Mouse (Mus musculus) intestine, postnatal 0 days (tissue): ENCODE data around the gene Snrk. TPM values are rescaled to one million over a fixed set of nuclear protein-coding genes. Genes with fewer than 3 reads are reported as not detected.

ENCODE experiments used
- ATAC-seq: fragments of 200-750 bp; cut with Nextera tagmentation; 2 replicates; pipeline ENCODE4 v1.8.0; 2017; ENCODE audit warnings: mild to moderate bottlenecking, moderate TSS enrichment, moderate library complexity
- H3K27ac ChIP-seq: fragments of 300-500 bp; sonication (generic); 2 replicates; pipeline ENCODE4 v1.5.1; 2014; ENCODE audit warnings: mild to moderate bottlenecking, low read depth, low read length, moderate library complexity
- H3K27me3 ChIP-seq: fragments of 300-500 bp; sonication (generic); replicated peaks from 2 replicates; pipeline ENCODE4 v1.6.1; 2014; ENCODE audit warnings: low read length, mixed read lengths; ENCODE audit not compliant: control insufficient read depth, insufficient read depth
- H3K36me3 ChIP-seq: fragments of 300-500 bp; sonication (generic); 2 replicates; pipeline ENCODE4 v1.6.1; 2014; ENCODE audit warnings: mild to moderate bottlenecking, moderate library complexity; ENCODE audit not compliant: control insufficient read depth, insufficient read depth
- H3K4me1 ChIP-seq: fragments of 300-500 bp; sonication (generic); replicated peaks from 2 replicates; pipeline ENCODE4 v1.6.1; 2014; ENCODE audit warnings: antibody characterized with exemption, low read length, mixed read lengths; ENCODE audit not compliant: control insufficient read depth, insufficient read depth
- H3K4me2 ChIP-seq: fragments of 300-500 bp; sonication (generic); replicated peaks from 2 replicates; pipeline ENCODE4 v1.6.1; 2014; ENCODE audit warnings: low read depth, mild to moderate bottlenecking, moderate library complexity
- H3K4me3 ChIP-seq: fragments of 300-500 bp; sonication (generic); 2 replicates; pipeline ENCODE4 v1.5.1; 2014; ENCODE audit warnings: low read depth, low read length
- H3K9ac ChIP-seq: fragments of 300-500 bp; sonication (generic); 2 replicates; pipeline ENCODE4 v1.6.1; 2014; ENCODE audit warnings: mild to moderate bottlenecking, low read depth, low read length
- H3K9me3 ChIP-seq: fragments of 300-500 bp; sonication (generic); 2 replicates; pipeline ENCODE4 v1.6.1; 2016; ENCODE audit warnings: mixed run types; ENCODE audit not compliant: control insufficient read depth
- CTCF ChIP-seq: sonication (generic); IDR thresholded peaks from 2 replicates; pipeline ENCODE4 v1.5.1; 2016; ENCODE audit warnings: low read depth, mild to moderate bottlenecking, control low read depth, antibody characterized with exemption, moderate library complexity
- WGBS: fragments of 180-500 bp; shearing (Covaris S2); extraction: QIAGEN DNeasy Blood & Tissue Kit; methylation state at CpG from one replicate; pipeline ENCODE4 v1.1.7; 2014; 5-methylcytosine and 5-hydroxymethylcytosine counted together
- polyA plus RNA-seq: library from polyadenylated mRNA; unstranded; fragments of >200 nt; fragmentation: Nextera tagmentation; extraction: Ambion mirVana; gene quantifications from 2 replicates; pipeline ENCODE4 v1.2.1, GENCODE M21; 2015

Snrk gene
- polyA plus RNA-seq, 1 experiment from 2014 or later: 35.4 TPM

GRCm38 (mm10) chr9:122178427-122178826 is 61.4 kb downstream of the Snrk start:
- 0 out of 2 replicates have a peak, but pooled peaks cover 5% of the 10 kb centered on the region for H3K4me1 ChIP-seq
- TF ChIP-seq CTCF: no peak
- H3K9ac ChIP-seq: no peak overlapping the region
- peaks cover 11% of the 10 kb centered on the region; the same call in 1 of the 2 replicates for H3K36me3 ChIP-seq
- 52% methylated on average over 4 of the region's 4 CpGs for WGBS
- no peak for ATAC-seq
- no peak overlapping the region for H3K4me2 ChIP-seq
- H3K9me3 ChIP-seq: no peaks in the 10 kb centered on the region
- H3K27ac ChIP-seq: peak overlapping the region; percentile 15; the same call in 1 of the 2 replicates
- H3K4me3 ChIP-seq: no peak overlapping the region
- H3K27me3 ChIP-seq: no peaks in the 10 kb centered on the region

DNA sequence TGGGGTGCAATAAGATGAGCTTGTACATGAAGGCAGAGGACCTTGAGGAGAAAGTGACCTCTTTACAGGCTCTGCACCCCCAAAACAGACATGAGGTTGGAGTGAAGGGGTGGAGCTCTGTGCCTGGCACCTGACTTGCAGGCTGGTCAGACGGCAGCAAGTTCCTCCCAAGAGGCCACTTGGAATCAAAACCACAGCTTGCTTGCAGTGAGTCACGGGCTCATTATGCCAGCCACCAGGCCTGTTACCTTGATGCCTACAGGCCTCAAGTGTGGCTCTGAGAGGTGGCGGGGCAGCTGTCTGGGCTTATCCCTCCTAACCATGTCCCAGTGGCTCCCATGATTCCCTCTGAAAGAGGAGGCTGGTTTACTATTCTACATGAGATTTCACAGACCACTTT is 63.0 kb downstream of the Snrk start:
- H3K4me1 ChIP-seq: 0 out of 2 replicates have a peak, but pooled peaks cover 5% of the 10 kb centered on the region
- H3K4me3 ChIP-seq: no peak overlapping the region
- ATAC-seq: no peak
- TF ChIP-seq CTCF: no peak
- H3K4me2 ChIP-seq: no peak overlapping the region
- H3K27me3 ChIP-seq: no peaks in the 10 kb centered on the region
- no peak overlapping the region for H3K27ac ChIP-seq
- no peaks in the 10 kb centered on the region for H3K9me3 ChIP-seq
- H3K36me3 ChIP-seq: peaks cover 11% of the 10 kb centered on the region; the same call in 1 of the 2 replicates
- 76% methylated on average over 3 of the region's 3 CpGs for WGBS
- no peak overlapping the region for H3K9ac ChIP-seq

GRCm38 (mm10) chr9:122183074-122183473 is 66.0 kb downstream of the Snrk start:
- Histone ChIP-seq H3K4me2 (no peak overlapping the region), H3K27ac (no peak overlapping the region), H3K4me1 (no peaks in the 10 kb centered on the region), H3K9ac (no peak overlapping the region), H3K9me3 (no peaks in the 10 kb centered on the region), H3K36me3 (no peaks in the 10 kb centered on the region), H3K27me3 (no peaks in the 10 kb centered on the region), H3K4me3 (no peak overlapping the region)
- no peak for TF ChIP-seq CTCF
- WGBS: 61% methylated on average over 4 of the region's 4 CpGs
- ATAC-seq: no peak

DNA sequence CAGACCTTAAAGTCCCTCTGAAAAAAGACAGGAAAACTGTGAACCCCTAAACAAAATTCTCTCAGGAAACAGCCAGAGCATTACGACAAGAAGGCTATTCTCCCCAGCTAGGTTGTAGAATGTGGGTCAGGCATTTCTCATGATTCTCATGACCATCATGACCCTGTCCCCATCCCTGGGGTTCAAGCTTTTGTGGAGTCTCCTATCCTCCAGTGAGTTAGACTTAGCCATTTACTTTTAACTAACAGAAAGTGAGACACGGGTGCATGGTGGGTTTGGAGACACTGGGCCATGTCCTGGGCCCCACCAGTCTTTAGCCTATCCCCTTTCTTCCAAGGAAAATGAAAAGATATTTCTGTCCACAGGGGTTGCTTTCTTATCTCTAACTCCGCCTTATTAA is 67.3 kb downstream of the Snrk start:
- ATAC-seq: no peak
- no peak overlapping the region for H3K9ac ChIP-seq
- 84% methylated on average over 3 of the region's 3 CpGs for WGBS
- no peaks in the 10 kb centered on the region for H3K4me1 ChIP-seq
- H3K27me3 ChIP-seq: no peaks in the 10 kb centered on the region
- H3K36me3 ChIP-seq: no peaks in the 10 kb centered on the region
- no peak overlapping the region for H3K4me3 ChIP-seq
- no peak for TF ChIP-seq CTCF
- H3K9me3 ChIP-seq: no peaks in the 10 kb centered on the region
- no peak overlapping the region for H3K4me2 ChIP-seq
- H3K27ac ChIP-seq: no peak overlapping the region

DNA sequence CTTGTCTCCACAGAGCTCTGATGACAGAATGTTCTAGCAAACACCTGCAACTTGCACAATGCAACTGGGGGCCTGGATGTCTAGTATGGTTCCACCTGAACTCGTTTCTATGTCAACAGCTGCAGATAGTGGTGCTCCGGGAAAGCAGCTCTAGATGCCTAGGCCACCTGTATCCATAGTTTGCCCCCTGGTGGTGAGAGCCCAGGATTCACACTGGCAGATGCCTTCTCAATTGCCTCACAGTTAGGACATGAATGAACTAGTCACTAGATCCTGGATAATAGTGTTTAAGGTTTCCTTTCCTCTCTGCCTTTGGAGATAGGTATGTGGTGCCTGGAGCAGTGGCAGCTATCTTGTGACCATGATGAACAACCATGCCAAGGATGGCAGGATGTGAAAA is 68.0 kb downstream of the Snrk start:
- Histone ChIP-seq H3K4me3 (no peak overlapping the region), H3K4me1 (no peaks in the 10 kb centered on the region), H3K27me3 (no peaks in the 10 kb centered on the region), H3K36me3 (no peaks in the 10 kb centered on the region), H3K4me2 (no peak overlapping the region), H3K9me3 (no peaks in the 10 kb centered on the region), H3K9ac (no peak overlapping the region), H3K27ac (no peak overlapping the region)
- 11% methylated on average over 2 of the region's 2 CpGs for WGBS
- no peak for ATAC-seq
- TF ChIP-seq CTCF: peak; percentile 95

DNA sequence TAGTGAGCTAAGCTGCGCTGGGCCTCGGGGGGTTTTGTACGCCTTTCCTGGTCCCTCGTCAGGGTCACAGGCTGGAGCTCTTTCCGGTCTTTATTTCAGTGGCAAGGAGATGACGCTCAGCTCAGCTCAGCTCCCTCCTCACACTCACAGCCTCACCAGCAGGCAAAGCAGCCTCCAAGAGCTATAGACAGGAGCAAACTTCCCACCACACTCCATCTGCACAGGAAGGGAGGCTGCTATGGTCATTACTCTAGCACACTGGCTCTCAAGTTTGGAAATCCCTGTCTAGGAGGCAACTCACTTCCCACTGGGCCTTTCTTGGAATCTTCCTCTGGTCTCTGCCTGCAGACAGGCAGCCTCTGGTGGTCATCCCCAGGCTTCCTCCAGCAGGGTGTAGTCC is 68.9 kb downstream of the Snrk start:
- no peak for ATAC-seq
- 0 out of 2 replicates have a peak, but pooled peaks have one; percentile 13 for TF ChIP-seq CTCF
- H3K27me3 ChIP-seq: no peaks in the 10 kb centered on the region
- no peak overlapping the region for H3K4me2 ChIP-seq
- no peak overlapping the region for H3K4me3 ChIP-seq
- no peaks in the 10 kb centered on the region for H3K36me3 ChIP-seq
- no peaks in the 10 kb centered on the region for H3K4me1 ChIP-seq
- H3K9me3 ChIP-seq: no peaks in the 10 kb centered on the region
- peak overlapping the region; percentile 61; the same call in 1 of the 2 replicates for H3K27ac ChIP-seq
- H3K9ac ChIP-seq: no peak overlapping the region
- WGBS: 80% methylated on average over 6 of the region's 6 CpGs
